Mouse (Mus musculus): ENCODE measurements around the gene Crocc2. TPM values are rescaled to one million over a fixed set of nuclear protein-coding genes. Genes with fewer than 3 reads are reported as not detected.
"Not testable (repeated sequence)": the region's sequence is repeated elsewhere in the genome, so short reads cannot be mapped to it uniquely, and the experiment has no call there.

Crocc2 gene
- polyA plus RNA-seq, 1 experiment = 0.06 TPM

- no peaks in the 10 kb centered on the region for H3K4me1 ChIP-seq (ENCODE audit: control insufficient read depth, insufficient read depth, low read length)
- H3K27ac ChIP-seq (ENCODE audit: control insufficient read depth, insufficient read depth, low read depth, low read length) = no peak overlapping the region
- H3K4me3 ChIP-seq (ENCODE audit: control insufficient read depth, low read depth, low read length) = no peak overlapping the region
- no peaks in the 10 kb centered on the region for H3K27me3 ChIP-seq (ENCODE audit: control insufficient read depth, insufficient read depth, low read length)
- no peaks in the 10 kb centered on the region for H3K36me3 ChIP-seq (ENCODE audit: control insufficient read depth, insufficient read depth, low read length)
- TF ChIP-seq CTCF (IDR thresholded peaks at IDR 0.05; ENCODE audit: control insufficient read depth, insufficient read depth, insufficient replicate concordance, low read depth, low read length) = no peak
- no peak for TF ChIP-seq POLR2A (IDR thresholded peaks at IDR 0.05; ENCODE audit: control insufficient read depth, low read depth, low read length)
Measured at GRCm38 (mm10) chr1:93182281-93182680, 13.8 kb downstream of the Crocc2 start.

GRCm38 (mm10) chr1:93184071-93184828, 15.7 kb downstream of the Crocc2 start:
- Histone ChIP-seq H3K36me3 (ENCODE audit: control insufficient read depth, insufficient read depth, low read length) (no peaks in the 10 kb centered on the region), H3K4me1 (ENCODE audit: control insufficient read depth, insufficient read depth, low read length) (no peaks in the 10 kb centered on the region), H3K27me3 (ENCODE audit: control insufficient read depth, insufficient read depth, low read length) (no peaks in the 10 kb centered on the region), H3K4me3 (ENCODE audit: control insufficient read depth, low read depth, low read length) (no peak overlapping the region), H3K27ac (ENCODE audit: control insufficient read depth, insufficient read depth, low read depth, low read length) (no peak overlapping the region)
- TF ChIP-seq CTCF (IDR thresholded peaks at IDR 0.05; ENCODE audit: control insufficient read depth, insufficient read depth, insufficient replicate concordance, low read depth, low read length) (no peak), POLR2A (IDR thresholded peaks at IDR 0.05; ENCODE audit: control insufficient read depth, low read depth, low read length) (no peak)

DNA sequence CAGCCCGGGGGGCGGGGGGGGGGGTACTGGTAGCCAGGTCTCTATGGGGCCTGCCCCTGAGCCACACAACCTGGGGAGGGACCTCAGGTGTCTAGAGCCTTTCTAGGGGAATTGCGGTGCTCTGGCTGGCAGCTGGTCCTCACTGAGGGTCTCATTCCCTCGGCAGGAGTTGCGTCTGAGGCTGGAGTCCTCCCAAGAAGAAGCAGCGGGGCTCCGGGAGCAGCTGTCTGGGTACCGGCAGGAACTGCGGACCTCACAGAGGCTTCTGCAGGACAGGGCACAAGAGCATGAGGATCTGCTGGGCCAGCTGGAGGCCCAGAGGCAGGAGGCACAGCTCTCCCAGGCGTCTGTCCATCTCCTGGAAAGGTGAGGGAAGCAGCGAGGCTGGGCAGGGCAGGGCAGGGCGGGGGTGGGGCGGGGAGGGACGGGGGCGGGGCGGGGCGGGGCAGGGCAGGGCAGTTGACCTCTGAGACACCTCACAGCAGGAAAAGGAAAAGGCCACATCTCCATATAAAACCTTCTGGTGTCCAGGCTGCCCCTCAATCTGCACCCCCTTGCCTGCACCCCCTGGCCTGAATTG, 22.3 kb downstream of the Crocc2 start:
- TF ChIP-seq CTCF (IDR thresholded peaks at IDR 0.05; ENCODE audit: control insufficient read depth, insufficient read depth, insufficient replicate concordance, low read depth, low read length) (no peak), POLR2A (IDR thresholded peaks at IDR 0.05; ENCODE audit: control insufficient read depth, low read depth, low read length) (no peak)
- no peak overlapping the region for H3K4me3 ChIP-seq (ENCODE audit: control insufficient read depth, low read depth, low read length)
- no peaks in the 10 kb centered on the region for H3K36me3 ChIP-seq (ENCODE audit: control insufficient read depth, insufficient read depth, low read length)
- H3K27ac ChIP-seq (ENCODE audit: control insufficient read depth, insufficient read depth, low read depth, low read length) = no peak overlapping the region
- no peaks in the 10 kb centered on the region for H3K27me3 ChIP-seq (ENCODE audit: control insufficient read depth, insufficient read depth, low read length)
- H3K4me1 ChIP-seq (ENCODE audit: control insufficient read depth, insufficient read depth, low read length) = no peaks in the 10 kb centered on the region

DNA sequence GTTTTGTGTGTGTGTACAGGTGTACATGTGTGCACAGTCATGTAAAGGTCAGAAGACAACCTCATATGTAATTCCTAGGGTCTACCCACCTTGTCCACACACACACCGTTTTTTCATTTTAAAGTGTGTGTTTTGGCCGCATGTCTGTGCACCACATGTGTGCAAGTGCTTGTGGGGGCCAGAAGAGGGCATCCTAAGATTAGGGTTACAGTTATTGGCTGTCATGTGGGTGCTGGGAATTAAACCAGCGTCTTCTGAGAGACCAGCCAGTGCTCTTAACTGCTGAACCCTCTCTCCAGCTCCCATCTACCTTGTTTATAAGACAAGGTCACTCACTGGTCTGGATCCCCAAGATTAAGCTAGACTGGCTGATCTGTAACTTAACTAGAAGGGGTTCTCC, 26.4 kb downstream of the Crocc2 start:
- no peaks in the 10 kb centered on the region for H3K36me3 ChIP-seq (ENCODE audit: control insufficient read depth, insufficient read depth, low read length)
- H3K4me1 ChIP-seq (ENCODE audit: control insufficient read depth, insufficient read depth, low read length) = no peaks in the 10 kb centered on the region
- TF ChIP-seq CTCF (IDR thresholded peaks at IDR 0.05; ENCODE audit: control insufficient read depth, insufficient read depth, insufficient replicate concordance, low read depth, low read length) (no peak), POLR2A (IDR thresholded peaks at IDR 0.05; ENCODE audit: control insufficient read depth, low read depth, low read length) (no peak)
- H3K27me3 ChIP-seq (ENCODE audit: control insufficient read depth, insufficient read depth, low read length) = no peaks in the 10 kb centered on the region
- H3K27ac ChIP-seq (ENCODE audit: control insufficient read depth, insufficient read depth, low read depth, low read length) = no peak overlapping the region
- H3K4me3 ChIP-seq (ENCODE audit: control insufficient read depth, low read depth, low read length) = no peak overlapping the region

GRCm38 (mm10) chr1:93197454-93197853, 28.9 kb downstream of the Crocc2 start:
- not testable (repeated sequence) for H3K4me1 ChIP-seq (ENCODE audit: control insufficient read depth, insufficient read depth, low read length); H3K27me3 ChIP-seq (ENCODE audit: control insufficient read depth, insufficient read depth, low read length); H3K4me3 ChIP-seq (ENCODE audit: control insufficient read depth, low read depth, low read length); H3K27ac ChIP-seq (ENCODE audit: control insufficient read depth, insufficient read depth, low read depth, low read length); H3K36me3 ChIP-seq (ENCODE audit: control insufficient read depth, insufficient read depth, low read length)

DNA sequence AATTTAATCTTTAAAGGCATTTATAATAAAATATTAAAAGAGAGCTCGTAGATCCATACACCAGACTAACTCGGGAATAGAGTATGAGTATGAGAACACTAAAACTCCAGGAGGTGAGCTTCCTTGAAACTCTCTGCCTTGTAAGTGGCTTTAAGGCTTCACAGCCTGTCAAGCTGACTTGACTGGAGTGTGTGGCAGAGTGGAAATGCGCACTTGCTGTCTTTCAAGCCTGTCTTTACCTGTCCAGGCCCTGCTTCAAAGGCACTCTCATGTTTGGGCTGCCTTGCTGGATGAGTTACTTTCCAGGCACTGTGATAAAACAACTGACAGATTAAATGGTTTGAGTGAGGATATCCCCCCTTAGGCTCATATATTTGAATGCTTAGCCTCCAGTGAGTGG, 29.4 kb downstream of the Crocc2 start:
- no peak overlapping the region for H3K27ac ChIP-seq (ENCODE audit: control insufficient read depth, insufficient read depth, low read depth, low read length)
- TF ChIP-seq POLR2A (IDR thresholded peaks at IDR 0.05; ENCODE audit: control insufficient read depth, low read depth, low read length) (no peak), CTCF (IDR thresholded peaks at IDR 0.05; ENCODE audit: control insufficient read depth, insufficient read depth, insufficient replicate concordance, low read depth, low read length) (no peak)
- H3K4me3 ChIP-seq (ENCODE audit: control insufficient read depth, low read depth, low read length) = no peak overlapping the region
- no peaks in the 10 kb centered on the region for H3K4me1 ChIP-seq (ENCODE audit: control insufficient read depth, insufficient read depth, low read length)
- no peaks in the 10 kb centered on the region for H3K27me3 ChIP-seq (ENCODE audit: control insufficient read depth, insufficient read depth, low read length)
- no peaks in the 10 kb centered on the region for H3K36me3 ChIP-seq (ENCODE audit: control insufficient read depth, insufficient read depth, low read length)

- Histone ChIP-seq H3K4me3 (ENCODE audit: control insufficient read depth, low read depth, low read length) (no peak overlapping the region), H3K27me3 (ENCODE audit: control insufficient read depth, insufficient read depth, low read length) (no peaks in the 10 kb centered on the region), H3K4me1 (ENCODE audit: control insufficient read depth, insufficient read depth, low read length) (no peaks in the 10 kb centered on the region), H3K27ac (ENCODE audit: control insufficient read depth, insufficient read depth, low read depth, low read length) (no peak overlapping the region), H3K36me3 (ENCODE audit: control insufficient read depth, insufficient read depth, low read length) (no peaks in the 10 kb centered on the region)
- TF ChIP-seq POLR2A (IDR thresholded peaks at IDR 0.05; ENCODE audit: control insufficient read depth, low read depth, low read length) = no peak
- TF ChIP-seq CTCF (IDR thresholded peaks at IDR 0.05; ENCODE audit: control insufficient read depth, insufficient read depth, insufficient replicate concordance, low read depth, low read length) = no peak
Measured at GRCm38 (mm10) chr1:93206277-93206970, 37.9 kb downstream of the Crocc2 start.
